Mouse (Mus musculus) lung, postnatal 36 days (tissue): ENCODE measurements around the gene Pramef20.
"Not testable (repeated sequence)": the region's sequence is repeated elsewhere in the genome, so short reads cannot be mapped to it uniquely, and the experiment has no call there.

ENCODE experiments used
- DNase-seq: peaks from one replicate; pipeline ENCODE4 v3.0.0; 2022; ENCODE audit warnings: mixed read lengths

The Pramef20 gene

DNA sequence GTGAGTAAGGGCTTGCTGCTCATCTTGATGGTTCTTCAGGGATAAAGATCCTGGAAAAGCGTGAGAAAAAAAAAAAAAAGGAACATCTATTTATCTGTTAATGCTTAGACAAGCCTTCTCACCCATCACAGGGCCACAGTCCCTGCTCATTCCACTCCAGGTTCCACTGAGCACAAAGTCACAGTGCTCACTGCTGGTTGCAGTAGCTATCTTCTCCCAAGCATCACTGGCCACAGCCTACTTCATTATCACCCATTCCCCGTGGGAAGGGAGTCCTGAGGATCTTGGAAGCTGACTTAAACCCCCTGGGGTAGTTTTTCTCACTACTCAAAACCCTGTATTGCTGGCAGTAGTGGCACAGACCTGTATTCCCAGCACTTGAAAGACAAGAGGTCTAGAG lies at the start of gene Pramef20:
Pramef20 (minus strand) TSS at position 23 of the 400 bp plus-strand sequence.
- no peak for DNase-seq

- DNase-seq: no peak
These were observed 46.9 kb upstream of the Pramef20 start for GRCm38 (mm10) chr4:144424590-144424989.

DNA sequence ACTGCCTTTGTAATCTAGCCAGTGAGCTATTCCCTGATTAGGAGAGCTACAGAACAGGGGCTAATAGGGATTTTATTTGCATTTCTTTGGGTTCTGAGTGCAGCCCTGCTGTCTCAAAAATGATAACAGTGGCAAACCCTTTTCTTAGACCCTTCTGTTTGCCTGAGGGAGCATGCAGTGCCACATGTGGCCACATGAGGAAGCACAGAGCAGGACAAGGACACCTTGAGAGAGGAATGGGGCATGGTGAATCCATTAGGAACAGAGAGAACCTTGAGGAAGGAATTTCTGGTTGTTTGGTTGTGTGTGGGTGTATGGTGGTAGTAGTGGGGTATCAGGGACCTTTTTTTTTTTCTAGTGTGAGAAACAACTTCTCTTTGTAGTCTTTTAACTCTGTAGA lies 42.9 kb upstream of the Pramef20 start:
- no peak for DNase-seq

DNA sequence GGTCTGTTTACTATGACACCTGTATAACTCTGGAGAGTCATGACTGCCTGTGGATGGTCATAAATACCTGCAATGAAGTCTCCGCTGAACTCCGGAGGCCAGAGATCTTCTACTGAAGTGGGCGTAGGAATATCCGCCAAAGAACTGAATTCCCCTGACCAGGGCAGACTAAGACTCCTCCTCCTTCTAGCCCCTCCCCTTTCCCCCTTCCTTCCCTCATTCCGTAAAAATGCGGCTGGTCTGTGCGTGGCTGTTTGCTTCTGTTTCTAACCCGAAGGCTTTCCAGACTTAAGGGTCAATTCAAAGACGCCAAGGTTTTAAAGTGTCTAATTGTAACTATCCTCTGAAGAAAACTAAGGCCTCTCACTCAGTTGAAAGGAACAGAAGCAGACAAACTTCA lies 30.6 kb upstream of the Pramef20 start, which contains the start of gene Pramef12:
Pramef12 (minus strand) TSS at position 175 of the 400 bp plus-strand sequence.
- no peak for DNase-seq

DNA sequence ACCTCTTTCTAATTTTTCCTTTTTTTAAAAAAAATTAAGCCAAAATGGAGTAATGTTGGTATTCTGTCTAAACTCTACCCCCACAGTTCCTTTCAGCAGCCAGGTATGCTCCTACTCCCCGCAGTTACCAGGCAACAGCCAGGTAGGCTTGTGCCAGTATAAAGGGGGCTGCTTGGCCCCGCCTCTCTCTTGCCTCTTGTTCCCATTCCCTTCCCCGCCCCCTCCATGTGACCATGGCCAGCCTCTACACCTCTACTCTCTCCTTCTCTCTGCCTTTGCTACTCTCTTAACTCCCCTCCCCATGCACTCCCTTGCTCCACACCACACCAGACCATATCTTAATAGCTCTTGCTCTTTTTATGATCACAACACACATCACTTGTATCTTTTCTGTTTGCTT lies 28.5 kb upstream of the Pramef20 start:
- no peak for DNase-seq

DNA sequence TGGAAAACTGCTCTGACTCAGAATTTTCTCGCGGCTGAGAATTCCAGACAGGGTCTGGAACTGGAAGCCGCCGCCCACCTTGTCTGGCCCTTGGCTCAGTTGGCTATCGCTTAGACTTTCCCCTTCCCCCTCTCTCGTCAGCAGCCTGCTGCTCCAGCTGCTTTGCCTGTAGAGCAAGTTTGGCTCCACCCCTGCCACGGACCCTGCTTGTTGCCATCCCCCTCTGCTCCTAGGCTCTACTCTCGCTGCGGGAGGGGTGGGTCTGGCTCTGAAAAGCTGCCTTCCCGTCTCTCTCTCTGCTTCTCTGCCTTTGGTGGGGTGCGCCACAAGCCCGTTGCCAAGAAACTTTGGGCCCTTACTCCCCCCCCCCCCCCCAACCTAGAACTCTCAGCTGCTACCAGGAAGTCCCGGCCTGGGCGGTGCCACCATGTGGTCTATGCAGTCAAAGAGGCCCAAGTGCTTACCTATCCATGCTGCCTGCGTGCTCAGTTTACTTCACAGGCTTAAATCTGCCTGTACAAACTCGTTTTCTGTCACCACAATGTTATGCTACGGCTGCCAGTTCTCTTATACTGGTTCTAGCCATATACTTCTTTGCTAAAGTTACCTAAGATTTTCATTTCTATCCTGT lies 26.8 kb upstream of the Pramef20 start:
- peak; percentile 51 for DNase-seq

DNA sequence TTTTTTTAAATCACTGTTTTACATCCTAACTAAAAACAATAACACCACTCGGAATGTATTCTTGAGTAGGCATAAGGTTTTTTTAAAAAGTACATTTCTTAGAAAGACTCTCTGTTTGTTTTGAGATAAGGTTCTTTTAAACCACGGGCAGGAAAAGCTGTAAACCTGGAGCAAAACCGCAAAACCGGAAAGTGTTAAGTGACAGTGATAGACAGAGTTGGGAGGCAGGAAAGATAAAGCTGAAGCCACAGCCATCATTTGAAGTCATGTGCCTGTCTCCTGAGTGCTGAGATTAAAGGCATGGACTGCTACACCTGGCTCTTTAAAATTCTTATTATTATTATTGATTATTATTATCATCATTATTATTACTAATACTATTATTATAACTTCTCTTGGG lies 25.0 kb upstream of the Pramef20 start:
- no peak for DNase-seq

GRCm38 (mm10) chr4:144396316-144396715 lies 18.6 kb upstream of the Pramef20 start:
- no peak for DNase-seq

GRCm38 (mm10) chr4:144357642-144358041 lies 20.1 kb downstream of the Pramef20 start, which contains the start of gene Gm13119:
TSS of gene Gm13119 (plus strand) at chr4:144357942.
- not testable (repeated sequence) for DNase-seq

GRCm38 (mm10) chr4:144335856-144336255 lies 41.9 kb downstream of the Pramef20 start:
- DNase-seq: not testable (repeated sequence)

- not testable (repeated sequence) for DNase-seq
These were observed 47.8 kb downstream of the Pramef20 start, which contains the start of gene Gm13128 for GRCm38 (mm10) chr4:144329949-144330348. TSS of gene Gm13128 (plus strand) at chr4:144330249.
